Mouse (Mus musculus) cortical plate, adult 2 months (tissue): ENCODE results near the gene Man2b2. TPM values are rescaled to one million over a fixed set of nuclear protein-coding genes. Genes with fewer than 3 reads are reported as not detected.
"Not testable (repeated sequence)": the region's sequence is repeated elsewhere in the genome, so short reads cannot be mapped to it uniquely, and the experiment has no call there.

Experiments used
- H3K27ac ChIP-seq: fragments of 200-500 bp; 2 replicates; pipeline ENCODE4 v1.5.1; 2012; ENCODE audit warnings: low read length, control low read depth, inconsistent platforms; ENCODE audit not compliant: insufficient read depth
- H3K4me1 ChIP-seq: fragments of 200-500 bp; 2 replicates; pipeline ENCODE4 v1.6.1; 2011; ENCODE audit warnings: low read length; ENCODE audit not compliant: control insufficient read depth, insufficient read depth
- H3K4me3 ChIP-seq: fragments of 200-500 bp; 2 replicates; pipeline ENCODE4 v1.5.1; 2011; ENCODE audit warnings: mild to moderate bottlenecking, low read length, control low read depth; ENCODE audit not compliant: insufficient read depth
- CTCF ChIP-seq: fragments of 200-500 bp; IDR thresholded peaks from 2 replicates; pipeline ENCODE4 v1.5.1; 2011; ENCODE audit warnings: mild to moderate bottlenecking, control low read depth, low read length; ENCODE audit not compliant: insufficient read depth; ENCODE audit errors: extremely low read depth
- POLR2A ChIP-seq: fragments of 200-500 bp; IDR thresholded peaks from 2 replicates; pipeline ENCODE4 v1.6.1; 2011; ENCODE audit warnings: mild to moderate bottlenecking, low read length, control low read depth; ENCODE audit not compliant: insufficient read depth; ENCODE audit errors: extremely low read depth
- polyA plus RNA-seq: library from polyadenylated mRNA; depleted of rRNA; stranded (reverse); fragments of >200 nt; gene quantifications from 2 replicates; pipeline ENCODE4 v1.2.3, GENCODE M21; 2012

Gene Man2b2
- polyA plus RNA-seq, 1 experiment, result 35.3 TPM

DNA sequence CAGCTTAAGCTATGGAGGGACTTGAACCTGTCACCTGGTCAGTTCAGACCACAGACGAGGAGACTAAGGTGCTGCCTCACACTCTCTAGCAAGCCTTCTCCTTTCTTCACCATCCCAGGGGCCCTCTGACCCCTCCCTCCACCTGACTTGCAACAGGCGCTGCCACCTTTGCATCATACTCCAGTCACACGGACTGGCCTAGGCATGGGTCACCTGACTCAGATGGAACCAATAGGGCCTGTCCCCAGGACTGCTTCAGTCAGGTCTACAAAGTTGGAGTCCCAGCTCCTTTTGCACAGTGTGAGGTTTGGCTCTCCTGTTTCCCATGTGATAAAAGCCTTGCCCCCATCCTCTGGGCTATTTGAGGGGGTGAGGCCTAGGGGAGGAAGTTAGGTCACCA lies 19.8 kb downstream of the Man2b2 start:
- TF ChIP-seq POLR2A, result no peak
- no peak for TF ChIP-seq CTCF
- H3K27ac ChIP-seq, result no peak overlapping the region
- H3K4me3 ChIP-seq, result no peak overlapping the region
- H3K4me1 ChIP-seq, result no peaks in the 10 kb centered on the region

DNA sequence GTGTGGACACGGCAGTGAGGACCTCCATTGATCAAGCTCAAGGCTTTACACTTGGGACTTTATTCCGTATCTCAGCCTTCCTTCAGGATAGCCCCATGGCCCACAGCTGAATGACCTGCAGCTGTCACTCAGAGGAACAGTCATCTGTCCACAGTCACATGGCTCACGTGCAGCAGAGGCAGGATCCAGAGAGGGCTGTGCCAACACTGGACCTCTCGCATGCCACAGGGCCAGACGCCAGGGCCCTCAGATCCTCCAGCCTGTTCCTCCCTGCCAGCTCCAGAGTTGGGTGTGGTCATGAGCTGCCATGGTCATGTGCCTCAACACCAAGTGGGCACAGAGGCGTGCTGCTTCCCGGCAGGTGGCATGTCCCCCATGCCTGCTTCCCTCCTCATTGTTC lies 21.3 kb downstream of the Man2b2 start:
- no peak overlapping the region for H3K27ac ChIP-seq
- H3K4me1 ChIP-seq, result no peaks in the 10 kb centered on the region
- no peak overlapping the region for H3K4me3 ChIP-seq
- no peak for TF ChIP-seq CTCF

DNA sequence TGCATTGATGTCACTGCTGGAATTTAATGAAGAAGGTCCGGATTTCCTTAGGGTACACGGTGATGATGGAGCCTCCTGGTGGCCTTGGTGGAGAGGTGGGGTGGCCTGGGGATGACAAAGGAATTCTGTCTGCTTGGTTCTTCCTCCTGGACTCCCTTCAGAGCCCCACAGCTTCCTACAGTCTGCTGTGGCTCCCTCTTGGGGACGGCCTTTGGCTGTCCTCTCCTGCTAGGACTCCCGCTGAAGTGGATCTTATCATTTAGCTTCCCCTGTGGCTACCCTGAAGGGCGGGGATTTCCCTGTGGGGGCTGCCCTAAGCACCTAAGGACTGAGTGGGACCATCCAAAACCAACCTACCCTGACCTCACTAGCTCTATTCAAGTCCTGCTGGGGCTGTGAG lies 23.3 kb downstream of the Man2b2 start:
- TF ChIP-seq POLR2A (no peak), CTCF (no peak)
- no peak overlapping the region for H3K27ac ChIP-seq
- H3K4me1 ChIP-seq, result no peaks in the 10 kb centered on the region
- H3K4me3 ChIP-seq, result no peak overlapping the region

DNA sequence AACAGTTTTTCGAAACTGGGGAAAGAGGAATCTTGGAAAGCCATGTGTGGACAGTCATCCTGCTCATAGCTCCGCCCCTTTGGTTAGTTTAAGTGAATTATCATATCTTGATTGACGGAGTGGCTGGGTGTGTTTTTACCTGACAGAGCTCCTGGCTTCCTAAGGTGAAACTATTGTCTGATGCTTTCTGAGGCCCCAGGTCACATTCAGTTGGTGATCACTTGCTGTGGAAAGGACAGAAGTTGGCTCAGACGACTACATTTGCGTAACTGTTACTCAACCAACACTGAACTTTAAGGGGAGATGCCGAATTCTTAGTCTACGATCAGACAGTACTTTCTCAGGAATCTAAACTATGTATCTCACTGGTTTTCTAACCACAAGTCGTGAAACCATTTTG lies 33.2 kb downstream of the Man2b2 start:
- Histone ChIP-seq H3K4me1 (no peaks in the 10 kb centered on the region), H3K27ac (no peak overlapping the region), H3K4me3 (peak overlapping the region; percentile 75; the same call in 1 of the 2 replicates)
- TF ChIP-seq CTCF, result no peak
- no peak for TF ChIP-seq POLR2A

DNA sequence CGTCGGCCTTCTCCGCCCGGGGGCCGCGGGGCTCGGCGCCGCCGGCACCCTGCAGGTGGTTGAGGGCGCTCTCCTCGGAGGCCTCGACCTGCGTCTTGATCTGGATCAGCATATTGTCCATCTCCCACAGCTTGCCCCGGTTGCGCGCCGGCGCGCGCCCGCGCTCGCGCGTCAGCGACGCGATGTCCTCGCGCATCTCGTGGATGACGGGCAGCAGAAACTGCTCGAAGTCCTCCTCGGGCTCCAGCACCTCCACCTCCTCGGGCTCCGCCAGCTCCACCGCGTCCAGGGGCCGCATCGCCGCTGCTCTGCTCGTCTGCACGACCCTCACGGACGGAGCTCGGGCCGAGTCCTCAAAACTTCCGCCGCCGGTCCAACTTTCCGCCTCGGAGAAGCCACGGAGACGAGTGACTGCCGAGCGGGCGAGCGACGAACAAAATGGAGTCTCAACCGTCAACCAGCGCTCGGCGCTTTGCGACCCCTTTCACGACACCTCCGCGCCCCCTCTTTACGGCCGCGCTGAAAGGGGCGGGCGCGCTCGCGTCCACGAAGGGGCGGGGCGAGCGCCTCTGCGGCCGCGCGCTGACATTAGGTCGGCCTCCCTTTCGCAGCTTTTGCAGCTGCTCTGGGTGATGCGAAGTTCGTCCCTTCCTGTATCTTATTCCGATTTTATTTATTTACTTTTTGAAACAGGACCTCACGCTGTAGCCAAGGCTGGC lies 34.0 kb downstream of the Man2b2 start, which contains the start of gene Mrfap1:
Gene Mrfap1 (minus strand): TSS at position 477 of the 719 bp plus-strand sequence.
- Histone ChIP-seq H3K27ac (peak within 1 kb of the TSS; percentile 98), H3K4me3 (peak within 1 kb of the TSS; percentile 75)
- peak; percentile 23 for TF ChIP-seq POLR2A
- not testable (repeated sequence) for H3K4me1 ChIP-seq

DNA sequence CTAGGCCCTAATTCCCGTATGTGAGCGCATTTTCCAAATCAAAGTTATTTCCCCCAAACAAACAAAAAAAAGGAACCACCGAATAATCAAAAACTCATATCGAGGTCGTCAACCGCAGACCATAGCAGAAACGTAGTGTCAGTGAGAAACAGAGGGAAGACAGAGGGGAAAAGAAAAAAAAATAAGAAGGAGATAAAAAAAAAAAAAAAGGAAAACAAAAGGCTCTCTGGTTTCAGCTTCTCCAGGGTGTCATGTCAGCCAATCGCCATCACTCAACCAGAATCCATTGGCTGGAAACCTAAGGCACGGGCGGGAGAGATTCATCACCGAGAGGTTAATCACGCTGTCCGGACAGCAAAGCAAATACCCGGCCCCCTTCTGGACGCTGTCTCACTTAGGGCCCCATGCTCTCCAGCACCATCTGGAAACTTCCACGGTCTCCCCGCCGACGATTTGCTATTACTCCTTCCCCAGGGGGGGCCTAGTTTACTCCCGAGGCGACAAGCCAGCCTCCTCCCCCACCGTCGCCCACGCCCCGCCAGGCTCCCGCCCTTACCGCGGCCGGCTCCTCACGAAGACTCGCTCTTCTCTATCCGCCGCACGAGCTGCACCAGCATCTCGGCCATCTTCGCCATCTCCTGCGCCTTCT lies 34.7 kb downstream of the Man2b2 start:
- H3K27ac ChIP-seq, result peak overlapping the region; percentile 98
- not testable (repeated sequence) for H3K4me1 ChIP-seq
- peak overlapping the region; percentile 75 for H3K4me3 ChIP-seq

DNA sequence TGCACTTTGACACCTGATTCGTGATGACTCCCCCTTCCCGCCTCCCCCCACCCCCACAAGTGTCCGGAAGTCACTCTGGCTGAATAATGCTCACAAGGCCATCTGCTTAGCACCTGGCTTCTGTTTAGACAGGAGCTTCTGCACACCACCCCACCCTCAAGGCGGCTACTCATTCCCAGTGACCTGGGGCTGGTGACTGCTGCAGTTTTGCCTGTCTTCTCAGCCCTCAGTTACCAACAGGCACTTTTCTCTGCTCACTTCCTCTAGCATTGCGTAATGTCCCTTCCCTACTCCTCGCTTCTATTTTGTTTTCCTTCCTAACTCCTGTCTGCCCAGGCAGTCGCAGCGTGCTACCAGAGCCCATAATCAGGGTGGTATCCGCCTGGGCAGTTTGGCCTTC lies 38.6 kb downstream of the Man2b2 start:
- Histone ChIP-seq H3K4me3 (no peak overlapping the region), H3K27ac (no peak overlapping the region), H3K4me1 (no peaks in the 10 kb centered on the region)
- TF ChIP-seq CTCF (no peak), POLR2A (no peak)

DNA sequence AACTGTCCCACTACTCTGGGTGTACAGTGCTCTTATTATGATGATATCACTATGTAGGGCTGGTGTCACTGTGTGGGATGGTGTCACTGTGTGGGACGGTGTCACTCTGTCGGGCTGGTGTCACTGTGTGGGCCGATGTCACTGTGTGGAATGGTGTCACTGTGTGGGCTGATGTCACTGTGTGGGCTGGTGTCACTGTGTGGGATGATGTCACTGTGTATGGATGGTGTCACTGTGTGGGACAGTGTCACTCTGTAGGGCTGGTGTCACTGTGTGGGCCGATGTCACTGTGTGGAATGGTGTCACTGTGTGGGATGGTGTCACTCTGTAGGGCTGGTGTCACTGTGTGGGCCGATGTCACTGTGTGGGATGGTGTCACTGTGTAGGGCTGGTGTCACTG lies 44.4 kb downstream of the Man2b2 start:
- H3K4me3 ChIP-seq, result no peak overlapping the region
- TF ChIP-seq CTCF (no peak), POLR2A (no peak)
- no peak overlapping the region for H3K27ac ChIP-seq
- no peaks in the 10 kb centered on the region for H3K4me1 ChIP-seq

DNA sequence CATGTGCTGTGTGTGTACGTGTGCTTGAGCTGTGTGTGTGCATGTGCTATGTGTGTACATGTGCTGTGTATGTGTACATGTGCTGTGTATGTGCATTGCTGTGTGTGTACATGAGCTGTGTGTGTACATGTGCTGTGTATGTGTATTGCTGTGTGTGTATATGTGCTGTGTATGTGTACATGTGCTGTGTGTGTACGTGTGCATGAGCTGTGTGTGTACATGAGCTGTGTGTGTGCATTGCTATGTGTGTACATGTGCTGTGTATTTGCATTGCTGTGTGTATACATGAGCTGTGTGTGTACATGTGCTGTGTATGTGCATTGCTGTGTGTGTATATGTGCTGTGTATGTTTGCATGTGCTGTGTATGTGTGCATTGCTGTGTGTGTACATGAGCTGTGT lies 50.9 kb downstream of the Man2b2 start:
- TF ChIP-seq POLR2A, result no peak
- TF ChIP-seq CTCF, result no peak
- Histone ChIP-seq H3K27ac (no peak overlapping the region), H3K4me1 (no peaks in the 10 kb centered on the region), H3K4me3 (no peak overlapping the region)

DNA sequence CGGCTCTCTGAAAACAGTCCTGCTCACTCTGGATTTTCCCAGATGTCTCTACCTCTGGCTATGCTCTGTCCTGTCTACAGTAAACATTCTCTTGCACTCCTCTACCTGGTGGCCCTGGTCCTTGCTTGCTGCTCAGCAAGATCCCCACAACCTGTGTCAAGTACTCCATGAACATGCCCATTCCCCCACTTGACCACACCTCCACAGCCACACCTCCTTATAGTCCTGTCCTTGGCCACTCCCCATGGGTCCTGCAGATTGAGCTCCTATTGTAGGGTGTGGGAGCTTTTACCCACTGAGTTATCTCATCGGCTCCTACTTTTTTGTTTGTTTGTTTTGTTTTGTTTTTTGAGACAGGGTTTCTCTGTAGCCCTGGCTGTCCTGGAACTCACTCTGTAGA lies 51.6 kb downstream of the Man2b2 start:
- Histone ChIP-seq H3K4me1 (no peaks in the 10 kb centered on the region), H3K4me3 (no peak overlapping the region), H3K27ac (no peak overlapping the region)
- TF ChIP-seq CTCF, result no peak
- no peak for TF ChIP-seq POLR2A
